Mouse (Mus musculus): ENCODE measurements around the gene Stac2.

Stac2 gene

GRCm38 (mm10) chr11:98052989-98053834 lies at the start of gene Stac2:
Gene Stac2, minus strand, starts transcription at chr11:98053462.
- peak; percentile 52 to 53 for DNase-seq (ENCODE audit: low spot score in 2 of 2)

GRCm38 (mm10) chr11:98101332-98101731 lies 48.1 kb upstream of the Stac2 start:
- DNase-seq (ENCODE audit: low spot score in 2 of 2) = no peak

- DNase-seq (ENCODE audit: low spot score in 2 of 2) = peak; percentile 24 to 39
These were observed 37.3 kb upstream of the Stac2 start for GRCm38 (mm10) chr11:98090583-98090982.

- DNase-seq (ENCODE audit: low spot score in 2 of 2) = peak in 1 of 2 experiments; percentile 18
These were observed 35.0 kb upstream of the Stac2 start for GRCm38 (mm10) chr11:98088224-98088623.

GRCm38 (mm10) chr11:98086574-98086973 lies 33.3 kb upstream of the Stac2 start:
- DNase-seq (ENCODE audit: low spot score in 2 of 2) = no peak

GRCm38 (mm10) chr11:98086141-98086540 lies 32.9 kb upstream of the Stac2 start:
- DNase-seq (ENCODE audit: low spot score in 2 of 2) = no peak

GRCm38 (mm10) chr11:98082745-98083144 lies 29.5 kb upstream of the Stac2 start:
- DNase-seq (ENCODE audit: low spot score in 2 of 2) = no peak

GRCm38 (mm10) chr11:98080450-98080849 lies 27.2 kb upstream of the Stac2 start:
- DNase-seq (ENCODE audit: low spot score in 2 of 2) = no peak

GRCm38 (mm10) chr11:98077086-98077485 lies 23.8 kb upstream of the Stac2 start:
- peak; percentile 39 to 57 for DNase-seq (ENCODE audit: low spot score in 2 of 2)

- DNase-seq (ENCODE audit: low spot score in 2 of 2) = peak; percentile 57 to 84
These were observed 22.0 kb upstream of the Stac2 start for GRCm38 (mm10) chr11:98075195-98075808.

- no peak for DNase-seq (ENCODE audit: low spot score in 2 of 2)
These were observed 20.2 kb upstream of the Stac2 start for GRCm38 (mm10) chr11:98073442-98073841.

GRCm38 (mm10) chr11:98067255-98067654 lies 14.0 kb upstream of the Stac2 start:
- no peak for DNase-seq (ENCODE audit: low spot score in 2 of 2)

- DNase-seq (ENCODE audit: low spot score in 2 of 2) = no peak
These were observed 12.9 kb upstream of the Stac2 start for GRCm38 (mm10) chr11:98066201-98066600.

GRCm38 (mm10) chr11:98061904-98062562 lies 8.8 kb upstream of the Stac2 start:
- DNase-seq (ENCODE audit: low spot score in 2 of 2) = no peak

- no peak for DNase-seq (ENCODE audit: low spot score in 2 of 2)
These were observed 8.2 kb upstream of the Stac2 start for GRCm38 (mm10) chr11:98061441-98061840.

- no peak for DNase-seq (ENCODE audit: low spot score in 2 of 2)
These were observed 6.9 kb upstream of the Stac2 start for GRCm38 (mm10) chr11:98060104-98060692.

- DNase-seq (ENCODE audit: low spot score in 2 of 2) = no peak
These were observed 6.4 kb upstream of the Stac2 start for GRCm38 (mm10) chr11:98059662-98060061.

- DNase-seq (ENCODE audit: low spot score in 2 of 2) = no peak
These were observed 4.7 kb upstream of the Stac2 start for GRCm38 (mm10) chr11:98057998-98058397.

- no peak for DNase-seq (ENCODE audit: low spot score in 2 of 2)
These were observed 4.2 kb upstream of the Stac2 start for GRCm38 (mm10) chr11:98057466-98057865.

GRCm38 (mm10) chr11:98052129-98052988 lies 903 bp downstream of the Stac2 start:
- DNase-seq (ENCODE audit: low spot score in 2 of 2) = no peak

- no peak for DNase-seq (ENCODE audit: low spot score in 2 of 2)
These were observed 1.6 kb downstream of the Stac2 start for GRCm38 (mm10) chr11:98051611-98052128.

Data from heart, adult 9 months (tissue).